Mouse (Mus musculus): ENCODE results near the gene Ift27. TPM values are rescaled to one million over a fixed set of nuclear protein-coding genes. Genes with fewer than 3 reads are reported as not detected.

Ift27 gene
- polyA plus RNA-seq, 1 experiment = 62.2 TPM

GRCm38 (mm10) chr15:78195096-78195880 lies 21.4 kb upstream of the Ift27 start:
- TF ChIP-seq POLR2A (IDR thresholded peaks at IDR 0.05; ENCODE audit: control insufficient read depth, low read depth, low read length) (no peak), CTCF (IDR thresholded peaks at IDR 0.05; ENCODE audit: control insufficient read depth, insufficient read depth, insufficient replicate concordance, low read depth, low read length) (no peak)
- no peaks in the 10 kb centered on the region for H3K36me3 ChIP-seq (ENCODE audit: control insufficient read depth, insufficient read depth, low read length)
- no peak overlapping the region for H3K4me3 ChIP-seq (ENCODE audit: control insufficient read depth, low read depth, low read length)
- H3K4me1 ChIP-seq (ENCODE audit: control insufficient read depth, insufficient read depth, low read length) = no peaks in the 10 kb centered on the region
- no peak overlapping the region for H3K27ac ChIP-seq (ENCODE audit: control insufficient read depth, insufficient read depth, low read depth, low read length)
- H3K27me3 ChIP-seq (ENCODE audit: control insufficient read depth, insufficient read depth, low read length) = no peaks in the 10 kb centered on the region

- Histone ChIP-seq H3K4me1 (ENCODE audit: control insufficient read depth, insufficient read depth, low read length) (no peaks in the 10 kb centered on the region), H3K27ac (ENCODE audit: control insufficient read depth, insufficient read depth, low read depth, low read length) (no peak overlapping the region), H3K36me3 (ENCODE audit: control insufficient read depth, insufficient read depth, low read length) (no peaks in the 10 kb centered on the region), H3K27me3 (ENCODE audit: control insufficient read depth, insufficient read depth, low read length) (no peaks in the 10 kb centered on the region), H3K4me3 (ENCODE audit: control insufficient read depth, low read depth, low read length) (no peak overlapping the region)
- TF ChIP-seq CTCF (IDR thresholded peaks at IDR 0.05; ENCODE audit: control insufficient read depth, insufficient read depth, insufficient replicate concordance, low read depth, low read length) (no peak), POLR2A (IDR thresholded peaks at IDR 0.05; ENCODE audit: control insufficient read depth, low read depth, low read length) (no peak)
Measured at GRCm38 (mm10) chr15:78194320-78194719, 20.4 kb upstream of the Ift27 start.

- no peaks in the 10 kb centered on the region for H3K36me3 ChIP-seq (ENCODE audit: control insufficient read depth, insufficient read depth, low read length)
- no peak overlapping the region for H3K4me3 ChIP-seq (ENCODE audit: control insufficient read depth, low read depth, low read length)
- no peaks in the 10 kb centered on the region for H3K27me3 ChIP-seq (ENCODE audit: control insufficient read depth, insufficient read depth, low read length)
- H3K4me1 ChIP-seq (ENCODE audit: control insufficient read depth, insufficient read depth, low read length) = peaks cover 2% of the 10 kb centered on the region; the same call in 1 of the 2 replicates
- no peak overlapping the region for H3K27ac ChIP-seq (ENCODE audit: control insufficient read depth, insufficient read depth, low read depth, low read length)
- no peak for TF ChIP-seq POLR2A (IDR thresholded peaks at IDR 0.05; ENCODE audit: control insufficient read depth, low read depth, low read length)
- no peak for TF ChIP-seq CTCF (IDR thresholded peaks at IDR 0.05; ENCODE audit: control insufficient read depth, insufficient read depth, insufficient replicate concordance, low read depth, low read length)
Measured at GRCm38 (mm10) chr15:78189636-78190035, 15.7 kb upstream of the Ift27 start.

- no peak overlapping the region for H3K27ac ChIP-seq (ENCODE audit: control insufficient read depth, insufficient read depth, low read depth, low read length)
- TF ChIP-seq CTCF (IDR thresholded peaks at IDR 0.05; ENCODE audit: control insufficient read depth, insufficient read depth, insufficient replicate concordance, low read depth, low read length) (no peak), POLR2A (IDR thresholded peaks at IDR 0.05; ENCODE audit: control insufficient read depth, low read depth, low read length) (no peak)
- H3K4me3 ChIP-seq (ENCODE audit: control insufficient read depth, low read depth, low read length) = no peak overlapping the region
- H3K27me3 ChIP-seq (ENCODE audit: control insufficient read depth, insufficient read depth, low read length) = no peaks in the 10 kb centered on the region
- H3K4me1 ChIP-seq (ENCODE audit: control insufficient read depth, insufficient read depth, low read length) = peaks cover 2% of the 10 kb centered on the region; the same call in 1 of the 2 replicates
- H3K36me3 ChIP-seq (ENCODE audit: control insufficient read depth, insufficient read depth, low read length) = no peaks in the 10 kb centered on the region
Measured at GRCm38 (mm10) chr15:78188546-78188945, 14.6 kb upstream of the Ift27 start.

GRCm38 (mm10) chr15:78186906-78187305 lies 13.0 kb upstream of the Ift27 start:
- no peaks in the 10 kb centered on the region for H3K27me3 ChIP-seq (ENCODE audit: control insufficient read depth, insufficient read depth, low read length)
- H3K36me3 ChIP-seq (ENCODE audit: control insufficient read depth, insufficient read depth, low read length) = no peaks in the 10 kb centered on the region
- H3K4me3 ChIP-seq (ENCODE audit: control insufficient read depth, low read depth, low read length) = no peak overlapping the region
- H3K27ac ChIP-seq (ENCODE audit: control insufficient read depth, insufficient read depth, low read depth, low read length) = no peak overlapping the region
- peaks cover 2% of the 10 kb centered on the region; the same call in 1 of the 2 replicates for H3K4me1 ChIP-seq (ENCODE audit: control insufficient read depth, insufficient read depth, low read length)
- TF ChIP-seq CTCF (IDR thresholded peaks at IDR 0.05; ENCODE audit: control insufficient read depth, insufficient read depth, insufficient replicate concordance, low read depth, low read length) = no peak
- TF ChIP-seq POLR2A (IDR thresholded peaks at IDR 0.05; ENCODE audit: control insufficient read depth, low read depth, low read length) = no peak

- Histone ChIP-seq H3K4me3 (ENCODE audit: control insufficient read depth, low read depth, low read length) (no peak overlapping the region), H3K27me3 (ENCODE audit: control insufficient read depth, insufficient read depth, low read length) (no peaks in the 10 kb centered on the region), H3K36me3 (ENCODE audit: control insufficient read depth, insufficient read depth, low read length) (no peaks in the 10 kb centered on the region), H3K4me1 (ENCODE audit: control insufficient read depth, insufficient read depth, low read length) (peaks cover 2% of the 10 kb centered on the region; the same call in 1 of the 2 replicates), H3K27ac (ENCODE audit: control insufficient read depth, insufficient read depth, low read depth, low read length) (no peak overlapping the region)
- TF ChIP-seq POLR2A (IDR thresholded peaks at IDR 0.05; ENCODE audit: control insufficient read depth, low read depth, low read length) = no peak
- no peak for TF ChIP-seq CTCF (IDR thresholded peaks at IDR 0.05; ENCODE audit: control insufficient read depth, insufficient read depth, insufficient replicate concordance, low read depth, low read length)
Measured at GRCm38 (mm10) chr15:78185609-78186008, 11.7 kb upstream of the Ift27 start.

GRCm38 (mm10) chr15:78184855-78185254 lies 10.9 kb upstream of the Ift27 start:
- peaks cover 2% of the 10 kb centered on the region; the same call in 1 of the 2 replicates for H3K4me1 ChIP-seq (ENCODE audit: control insufficient read depth, insufficient read depth, low read length)
- H3K27me3 ChIP-seq (ENCODE audit: control insufficient read depth, insufficient read depth, low read length) = no peaks in the 10 kb centered on the region
- no peak overlapping the region for H3K27ac ChIP-seq (ENCODE audit: control insufficient read depth, insufficient read depth, low read depth, low read length)
- TF ChIP-seq POLR2A (IDR thresholded peaks at IDR 0.05; ENCODE audit: control insufficient read depth, low read depth, low read length) (no peak), CTCF (IDR thresholded peaks at IDR 0.05; ENCODE audit: control insufficient read depth, insufficient read depth, insufficient replicate concordance, low read depth, low read length) (peak; percentile 28; the same call in 1 of the 2 replicates)
- H3K4me3 ChIP-seq (ENCODE audit: control insufficient read depth, low read depth, low read length) = no peak overlapping the region
- no peaks in the 10 kb centered on the region for H3K36me3 ChIP-seq (ENCODE audit: control insufficient read depth, insufficient read depth, low read length)

All from testis, adult 2 months (tissue).